In genomic region chr1:57849916-57850315, GRCm38 (mm10) we compare ENCODE assay signal across 9 mouse cellular contexts.
DNase-seq lines count a peak whose midpoint lies in the region; ATAC-seq and TF ChIP-seq lines count a peak whose summit lies in the region.
"Had no signal": no experiment of that assay in that cellular context is flagged by ENCODE, and none has a peak within 500 bp of the region (broad histone marks: within the 10 kb centered on the region; RNA-seq: fewer than 3 reads in every experiment).

No protein-coding gene starts in this region.

- H3K27ac ChIP-seq in midbrain, embryonic 11.5 days (ENCODE audit: low read depth, low read length) = no peak overlapping the region
- H3K27ac ChIP-seq in midbrain, embryonic 16.5 days (ENCODE audit: low read length) = no peak overlapping the region
- no peak overlapping the region for H3K27ac ChIP-seq in hindbrain, embryonic 14.5 days
- no peak overlapping the region for H3K27ac ChIP-seq in left cerebral cortex, adult 2 months
- H3K27ac ChIP-seq: embryonic facial prominence, embryonic 13.5 days had no signal

- peaks cover 42% of the 10 kb centered on the region for H3K4me1 ChIP-seq in midbrain, embryonic 11.5 days (ENCODE audit: control insufficient read depth, insufficient read depth, low read length)
- H3K4me1 ChIP-seq in midbrain, embryonic 16.5 days (ENCODE audit: control insufficient read depth, insufficient read depth, low read length) = peaks cover 19% of the 10 kb centered on the region
- H3K4me1 ChIP-seq in hindbrain, embryonic 14.5 days (replicated peaks; ENCODE audit: control insufficient read depth, insufficient read depth, low read length) = peaks cover 25% of the 10 kb centered on the region

- no peak for TF ChIP-seq CTCF in left cerebral cortex, adult 2 months (IDR thresholded peaks at IDR 0.05)

- no peaks in the 10 kb centered on the region for H3K27me3 ChIP-seq in midbrain, embryonic 11.5 days (ENCODE audit: control insufficient read depth, insufficient read depth, low read length)
- H3K27me3 ChIP-seq in midbrain, embryonic 16.5 days (ENCODE audit: control insufficient read depth, insufficient read depth, low read depth, low read length) = no peaks in the 10 kb centered on the region
- no peaks in the 10 kb centered on the region for H3K27me3 ChIP-seq in hindbrain, embryonic 14.5 days (ENCODE audit: control insufficient read depth, insufficient read depth, low read length)
- H3K27me3 ChIP-seq: embryonic facial prominence, embryonic 13.5 days had no signal

- ATAC-seq in midbrain, embryonic 11.5 days (ENCODE audit: low FRiP score) = 0 out of 2 replicates have a peak, but pooled peaks have one; percentile 22
- no peak for ATAC-seq in midbrain, embryonic 16.5 days
- ATAC-seq in hindbrain, embryonic 14.5 days (ENCODE audit: low FRiP score) = no peak

- DNase-seq in gastrocnemius, adult 18-20 months (ENCODE audit: low spot score) = peak; percentile 59
- no peak for DNase-seq in gastrocnemius, adult 8-10 months (ENCODE audit: low spot score in 2 of 2)
- no peak for DNase-seq in midbrain, embryonic 11.5 days (ENCODE audit: low spot score, missing footprints)
- peak; percentile 50 for DNase-seq in hindbrain, embryonic 14.5 days (ENCODE audit: low spot score)
- peak; percentile 68 for DNase-seq in skeletal muscle tissue, adult 2 months (ENCODE audit: low read depth, low spot score)
- no peak for DNase-seq in left cerebral cortex, adult 2 months (ENCODE audit: extremely low spot score in 1 of 2, low spot score in 2 of 2)
- no peak for DNase-seq in urinary bladder, postnatal 10 days (ENCODE audit: low spot score)

- no peaks in the 10 kb centered on the region for H3K36me3 ChIP-seq in midbrain, embryonic 11.5 days (ENCODE audit: control insufficient read depth, insufficient read depth, low read length)
- no peaks in the 10 kb centered on the region for H3K36me3 ChIP-seq in midbrain, embryonic 16.5 days (ENCODE audit: control insufficient read depth, insufficient read depth, low read length)
- H3K36me3 ChIP-seq in hindbrain, embryonic 14.5 days (replicated peaks; ENCODE audit: control insufficient read depth, insufficient read depth) = no peaks in the 10 kb centered on the region
- H3K36me3 ChIP-seq: embryonic facial prominence, embryonic 13.5 days had no signal

- no peak overlapping the region for H3K4me3 ChIP-seq in midbrain, embryonic 11.5 days (ENCODE audit: low read depth, low read length)
- no peak overlapping the region for H3K4me3 ChIP-seq in midbrain, embryonic 16.5 days (ENCODE audit: low read depth, low read length)
- H3K4me3 ChIP-seq in hindbrain, embryonic 14.5 days (replicated peaks; ENCODE audit: low read length) = no peak overlapping the region
- no peak overlapping the region for H3K4me3 ChIP-seq in left cerebral cortex, adult 2 months
- H3K4me3 ChIP-seq: embryonic facial prominence, embryonic 13.5 days had no signal

- H3K9ac ChIP-seq in midbrain, embryonic 11.5 days (ENCODE audit: low read length) = no peak overlapping the region
- no peak overlapping the region for H3K9ac ChIP-seq in midbrain, embryonic 16.5 days (ENCODE audit: low read depth, low read length)
- H3K9ac ChIP-seq in hindbrain, embryonic 14.5 days = no peak overlapping the region
- H3K9ac ChIP-seq: embryonic facial prominence, embryonic 13.5 days had no signal

- H3K9me3 ChIP-seq in midbrain, embryonic 11.5 days (ENCODE audit: control insufficient read depth, low read length) = no peaks in the 10 kb centered on the region
- H3K9me3 ChIP-seq in midbrain, embryonic 16.5 days (replicated peaks; ENCODE audit: control insufficient read depth, low read length, poor library complexity, severe bottlenecking) = no peaks in the 10 kb centered on the region
- H3K9me3 ChIP-seq in hindbrain, embryonic 14.5 days (ENCODE audit: control insufficient read depth, low read length) = no peaks in the 10 kb centered on the region
- H3K9me3 ChIP-seq: embryonic facial prominence, embryonic 13.5 days had no signal

- H3K4me2 ChIP-seq in midbrain, embryonic 11.5 days = no peak overlapping the region; the same call in 1 of the 2 replicates
- H3K4me2 ChIP-seq in midbrain, embryonic 16.5 days (ENCODE audit: low read length) = no peak overlapping the region
- no peak overlapping the region for H3K4me2 ChIP-seq in hindbrain, embryonic 14.5 days (replicated peaks)
- H3K4me2 ChIP-seq: embryonic facial prominence, embryonic 13.5 days had no signal

- intact Hi-C loops in left cerebral cortex, adult 2 months (cut with DNase I) = no loop called here

- WGBS in midbrain, embryonic 11.5 days = 56% methylated on average over 3 of the region's 3 CpGs
- WGBS in midbrain, embryonic 16.5 days = 48% methylated on average over 3 of the region's 3 CpGs
- 36% methylated on average over 3 of the region's 3 CpGs for WGBS in hindbrain, embryonic 14.5 days

Comparison
In these comparisons a context has a peak if more than half of its experiments do, and no peak if none do; other contexts are left out.
1. DNase-seq: peak in gastrocnemius, adult 18-20 months (single experiment), hindbrain, embryonic 14.5 days (single experiment) and skeletal muscle tissue, adult 2 months (single experiment); none in gastrocnemius, adult 8-10 months (0 of 2), midbrain, embryonic 11.5 days (single experiment), left cerebral cortex, adult 2 months (0 of 2) and urinary bladder, postnatal 10 days (single experiment).